Mouse (Mus musculus) liver, embryonic 14.5 days (tissue): ENCODE data around the gene Upp2. TPM values are rescaled to one million over a fixed set of nuclear protein-coding genes. Genes with fewer than 3 reads are reported as not detected.

Experiments used
- ATAC-seq: fragments of 200-750 bp; cut with Nextera tagmentation; 2 replicates; pipeline ENCODE4 v1.8.0; 2017; ENCODE audit warnings: moderate number of reproducible peaks, mild to moderate bottlenecking, moderate library complexity; ENCODE audit not compliant: insufficient read depth
- DNase-seq, 3 experiments: peaks; one replicate each; pipeline ENCODE4 v3.0.0-alpha.2; 2012 to 2013; ENCODE audit warnings: low read depth in 3 of 3, low spot score in 3 of 3
- H3K27ac ChIP-seq: fragments of 300-500 bp; sonication (generic); 2 replicates; pipeline ENCODE4 v1.5.1; 2014; ENCODE audit warnings: moderate library complexity, mild to moderate bottlenecking, control low read depth, inconsistent platforms
- H3K27me3 ChIP-seq: fragments of 300-500 bp; sonication (generic); 2 replicates; pipeline ENCODE4 v1.6.1; 2014; ENCODE audit warnings: mild to moderate bottlenecking, low read length, moderate library complexity; ENCODE audit not compliant: control insufficient read depth, insufficient read depth
- H3K36me3 ChIP-seq: fragments of 300-500 bp; sonication (generic); replicated peaks from 2 replicates; pipeline ENCODE4 v1.6.1; 2014; ENCODE audit warnings: low read depth; ENCODE audit not compliant: control insufficient read depth, insufficient read depth
- H3K4me1 ChIP-seq, 2 experiments: fragments of 200-500 bp in 1 of 2; fragments of 300-500 bp in 1 of 2; sonication (generic) in 1 of 2; replicated peaks; 2 replicates each; pipeline ENCODE4 v1.6.1; 2012 to 2014; ENCODE audit warnings: antibody characterized with exemption in 1 of 2, inconsistent platforms in 1 of 2, low read length in 1 of 2; ENCODE audit not compliant: control insufficient read depth in 2 of 2, insufficient read depth in 2 of 2
- H3K4me2 ChIP-seq: fragments of 300-500 bp; sonication (generic); 2 replicates; pipeline ENCODE4 v1.6.1; 2014; ENCODE audit warnings: low read depth, mild to moderate bottlenecking, control low read depth, moderate library complexity
- H3K4me3 ChIP-seq, 2 experiments: fragments of 200-500 bp in 1 of 2; fragments of 300-500 bp in 1 of 2; sonication (generic) in 1 of 2; 2 replicates each; pipeline ENCODE4 v1.5.1; 2012 to 2014; ENCODE audit warnings: low read depth in 2 of 2, low read length in 2 of 2, mild to moderate bottlenecking in 2 of 2, control low read depth in 1 of 2, inconsistent platforms in 1 of 2, moderate library complexity in 1 of 2; ENCODE audit not compliant: insufficient read depth in 1 of 2
- H3K9ac ChIP-seq: fragments of 300-500 bp; sonication (generic); replicated peaks from 2 replicates; pipeline ENCODE4 v1.6.1; 2014; ENCODE audit warnings: mild to moderate bottlenecking, control low read depth, moderate library complexity
- H3K9me3 ChIP-seq: fragments of 300-500 bp; sonication (generic); 2 replicates; pipeline ENCODE4 v1.6.1; 2016; ENCODE audit warnings: low read length, mixed read lengths; ENCODE audit not compliant: control insufficient read depth
- CTCF ChIP-seq: IDR thresholded peaks from 2 replicates; pipeline ENCODE4 v1.5.1; 2016; ENCODE audit warnings: antibody characterized with exemption, low read depth, control low read depth
- EP300 ChIP-seq: IDR thresholded peaks from 2 replicates; pipeline ENCODE4 v1.6.1; 2016; ENCODE audit warnings: antibody characterized with exemption, low read depth
- WGBS: fragments of 180-500 bp; shearing (Covaris S2); extraction: QIAGEN DNeasy Blood & Tissue Kit; methylation state at CpG from one replicate; pipeline ENCODE4 v1.1.7; 2014; ENCODE audit not compliant: insufficient replicate concordance; 5-methylcytosine and 5-hydroxymethylcytosine counted together
- polyA plus RNA-seq, 2 experiments: library from polyadenylated mRNA; depleted of rRNA in 1 of 2; stranded (reverse) in 1 of 2; unstranded in 1 of 2; fragments of >200 nt; fragmentation: Nextera tagmentation in 1 of 2; extraction: Ambion mirVana in 1 of 2; gene quantifications; 2 replicates each; pipeline versions ENCODE4 v1.2.1 to v1.2.3; 2012 to 2014

Upp2 gene
- polyA plus RNA-seq, 2 experiments, result 1.1 to 1.4 TPM

- H3K9ac ChIP-seq, result no peak overlapping the region
- no peak for ATAC-seq
- H3K4me3 ChIP-seq, result no peak overlapping the region
- H3K4me1 ChIP-seq, result peaks cover 0 to 2% of the 10 kb centered on the region in 2 experiments; a peak in 1 of 4 replicates
- H3K9me3 ChIP-seq, result no peaks in the 10 kb centered on the region
- no peak for TF ChIP-seq CTCF
- no peak for TF ChIP-seq EP300
- WGBS, result 61% methylated on average over 2 of the region's 2 CpGs
- no peak overlapping the region for H3K27ac ChIP-seq
- no peak overlapping the region for H3K4me2 ChIP-seq
- no peak for DNase-seq
- no peaks in the 10 kb centered on the region for H3K36me3 ChIP-seq
- H3K27me3 ChIP-seq, result no peaks in the 10 kb centered on the region
Observed at GRCm38 (mm10) chr2:58758081-58758480, 191.0 kb downstream of the Upp2 start.

- H3K36me3 ChIP-seq, result no peaks in the 10 kb centered on the region
- TF ChIP-seq CTCF (no peak), EP300 (no peak)
- no peak for DNase-seq
- no peak overlapping the region for H3K4me3 ChIP-seq
- no peaks in the 10 kb centered on the region for H3K27me3 ChIP-seq
- H3K9ac ChIP-seq, result no peak overlapping the region
- no peaks in the 10 kb centered on the region for H3K9me3 ChIP-seq
- H3K4me2 ChIP-seq, result no peak overlapping the region
- WGBS, result 31% methylated on average over 5 of the region's 5 CpGs
- no peak overlapping the region for H3K27ac ChIP-seq
- no peak for ATAC-seq
- H3K4me1 ChIP-seq, result peaks cover 0 to 2% of the 10 kb centered on the region in 2 experiments; a peak in 1 of 4 replicates
Observed at GRCm38 (mm10) chr2:58759676-58760075, 192.6 kb downstream of the Upp2 start.

- Histone ChIP-seq H3K36me3 (no peaks in the 10 kb centered on the region), H3K4me3 (no peak overlapping the region), H3K27ac (no peak overlapping the region), H3K9me3 (no peaks in the 10 kb centered on the region), H3K9ac (no peak overlapping the region), H3K4me2 (no peak overlapping the region), H3K27me3 (no peaks in the 10 kb centered on the region), H3K4me1 (no peaks in the 10 kb centered on the region)
- TF ChIP-seq CTCF, result no peak
- TF ChIP-seq EP300, result no peak
- DNase-seq (no peak), ATAC-seq (no peak)
- 85% methylated on average over 8 of the region's 8 CpGs for WGBS
Observed at GRCm38 (mm10) chr2:58765141-58765540, 198.0 kb downstream of the Upp2 start.

GRCm38 (mm10) chr2:58773833-58774232, 206.7 kb downstream of the Upp2 start:
- H3K36me3 ChIP-seq, result no peaks in the 10 kb centered on the region
- 70% methylated on average over 9 of the region's 9 CpGs for WGBS
- no peak for TF ChIP-seq CTCF
- TF ChIP-seq EP300, result no peak
- no peaks in the 10 kb centered on the region for H3K9me3 ChIP-seq
- H3K27ac ChIP-seq, result no peak overlapping the region
- H3K4me1 ChIP-seq, result no peaks in the 10 kb centered on the region
- DNase-seq, result no peak
- no peaks in the 10 kb centered on the region for H3K27me3 ChIP-seq
- ATAC-seq, result no peak
- no peak overlapping the region for H3K4me3 ChIP-seq
- no peak overlapping the region for H3K4me2 ChIP-seq
- no peak overlapping the region for H3K9ac ChIP-seq

GRCm38 (mm10) chr2:58778986-58779495, 211.9 kb downstream of the Upp2 start:
- Histone ChIP-seq H3K4me3 (no peak overlapping the region), H3K4me1 (no peaks in the 10 kb centered on the region), H3K36me3 (no peaks in the 10 kb centered on the region), H3K27me3 (no peaks in the 10 kb centered on the region), H3K9me3 (no peaks in the 10 kb centered on the region), H3K27ac (no peak overlapping the region), H3K4me2 (no peak overlapping the region), H3K9ac (no peak overlapping the region)
- DNase-seq (no peak), ATAC-seq (no peak)
- TF ChIP-seq CTCF (no peak), EP300 (no peak)
- WGBS, result 55% methylated on average over 3 of the region's 3 CpGs
